Mouse (Mus musculus): ENCODE measurements around the gene Pard3.

The Pard3 gene

GRCm38 (mm10) chr8:127338183-127338582 is 274.5 kb downstream of the Pard3 start:
- DNase-seq (ENCODE audit: low read depth, low spot score): no peak

DNA sequence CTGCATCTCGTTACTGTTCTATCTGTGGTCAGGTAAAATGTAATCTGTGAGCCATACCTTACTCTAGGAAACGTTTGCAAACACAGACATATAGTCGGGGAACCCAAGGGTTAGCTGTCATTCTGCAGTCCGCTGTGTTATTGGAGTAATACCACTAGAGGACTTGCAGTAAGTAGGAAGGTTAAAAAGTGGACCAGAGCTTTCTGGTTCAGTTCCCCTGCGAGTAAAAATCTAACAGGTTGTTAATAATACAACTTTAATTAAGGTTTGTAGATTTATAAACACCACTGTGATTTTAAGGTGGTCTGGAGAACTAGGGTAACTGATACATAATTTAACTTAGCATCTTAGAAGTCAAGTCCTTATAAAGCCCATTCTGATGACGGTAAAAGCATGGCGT is 277.4 kb downstream of the Pard3 start:
- DNase-seq (ENCODE audit: low read depth, low spot score): no peak

- peak; percentile 84 for DNase-seq (ENCODE audit: low read depth, low spot score)
Measured at GRCm38 (mm10) chr8:127343115-127343514, 279.4 kb downstream of the Pard3 start.

DNA sequence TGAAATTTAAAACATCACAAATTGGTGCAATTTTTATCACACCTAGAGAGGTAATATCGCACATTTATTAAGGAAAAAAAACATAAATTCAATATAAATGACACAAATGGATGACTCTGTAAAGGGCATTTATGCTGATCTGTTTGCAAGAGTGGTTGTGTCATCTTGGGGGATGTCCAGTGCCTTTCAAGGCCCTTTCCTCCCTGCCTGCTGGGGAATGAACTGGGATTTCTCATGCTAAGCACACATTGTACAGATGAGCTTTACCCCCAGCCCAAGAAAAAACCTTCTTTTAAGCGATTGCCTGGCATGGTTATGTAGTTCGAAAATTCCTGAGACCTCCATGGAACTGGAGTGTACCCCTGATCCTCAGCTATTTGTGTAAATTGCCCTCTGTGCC is 280.7 kb downstream of the Pard3 start:
- DNase-seq (ENCODE audit: low read depth, low spot score): no peak

GRCm38 (mm10) chr8:127345912-127346423 is 282.3 kb downstream of the Pard3 start:
- DNase-seq (ENCODE audit: low read depth, low spot score): no peak

DNA sequence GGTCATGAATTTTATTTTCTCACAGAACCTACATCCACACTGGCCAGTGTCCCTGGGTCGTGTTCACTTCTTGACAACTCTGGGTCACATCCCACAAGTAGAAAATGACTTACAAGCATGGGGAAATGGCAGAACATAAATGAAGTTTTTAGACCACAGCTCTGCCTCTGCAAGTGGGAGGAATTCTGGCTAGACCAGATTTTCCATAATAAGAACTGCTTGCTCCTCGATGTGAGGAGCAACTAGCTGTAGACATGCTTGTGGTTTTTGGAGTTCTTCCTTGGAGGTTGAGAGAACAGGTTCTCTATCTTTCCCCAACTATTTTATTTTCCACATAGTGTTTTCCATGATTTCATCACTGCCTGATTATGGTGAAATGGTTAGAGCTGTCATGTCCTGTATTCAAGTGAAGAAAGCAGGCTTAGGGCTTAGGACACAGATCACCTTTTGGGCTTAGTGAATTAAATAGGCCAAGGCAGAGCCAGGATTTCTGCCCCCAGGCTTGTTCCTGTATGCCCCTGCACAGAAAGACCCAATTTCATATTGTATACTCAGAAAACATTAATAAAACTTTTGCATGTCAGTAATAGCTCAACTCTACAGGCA is 284.3 kb downstream of the Pard3 start:
- no peak for DNase-seq (ENCODE audit: low read depth, low spot score)

GRCm38 (mm10) chr8:127361796-127362195 is 298.1 kb downstream of the Pard3 start:
- DNase-seq (ENCODE audit: low read depth, low spot score): no peak

- no peak for DNase-seq (ENCODE audit: low read depth, low spot score)
Measured at GRCm38 (mm10) chr8:127368347-127368746, 304.7 kb downstream of the Pard3 start.

- no peak for DNase-seq (ENCODE audit: low read depth, low spot score)
Measured at GRCm38 (mm10) chr8:127371326-127371949, 307.7 kb downstream of the Pard3 start.

DNA sequence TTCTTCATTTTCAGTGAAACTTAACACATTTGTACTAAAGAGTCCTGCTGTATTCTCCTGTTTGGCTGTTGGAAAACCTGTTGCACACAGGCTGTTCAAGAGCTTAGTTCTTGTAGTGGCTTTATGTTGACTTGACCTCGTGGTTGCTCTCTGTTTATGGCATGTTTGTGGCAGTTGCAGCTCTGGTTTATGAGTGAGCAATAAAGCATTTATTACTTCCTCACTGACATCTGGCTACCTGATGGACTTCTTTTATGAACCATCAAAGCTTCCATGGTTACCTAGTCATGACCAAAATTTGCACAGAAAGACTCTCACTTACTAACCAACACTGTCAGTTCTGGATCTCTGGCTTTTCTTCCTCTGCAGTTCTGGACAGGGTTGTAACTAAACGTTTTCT is 314.1 kb downstream of the Pard3 start:
- DNase-seq (ENCODE audit: low read depth, low spot score): no peak

DNA sequence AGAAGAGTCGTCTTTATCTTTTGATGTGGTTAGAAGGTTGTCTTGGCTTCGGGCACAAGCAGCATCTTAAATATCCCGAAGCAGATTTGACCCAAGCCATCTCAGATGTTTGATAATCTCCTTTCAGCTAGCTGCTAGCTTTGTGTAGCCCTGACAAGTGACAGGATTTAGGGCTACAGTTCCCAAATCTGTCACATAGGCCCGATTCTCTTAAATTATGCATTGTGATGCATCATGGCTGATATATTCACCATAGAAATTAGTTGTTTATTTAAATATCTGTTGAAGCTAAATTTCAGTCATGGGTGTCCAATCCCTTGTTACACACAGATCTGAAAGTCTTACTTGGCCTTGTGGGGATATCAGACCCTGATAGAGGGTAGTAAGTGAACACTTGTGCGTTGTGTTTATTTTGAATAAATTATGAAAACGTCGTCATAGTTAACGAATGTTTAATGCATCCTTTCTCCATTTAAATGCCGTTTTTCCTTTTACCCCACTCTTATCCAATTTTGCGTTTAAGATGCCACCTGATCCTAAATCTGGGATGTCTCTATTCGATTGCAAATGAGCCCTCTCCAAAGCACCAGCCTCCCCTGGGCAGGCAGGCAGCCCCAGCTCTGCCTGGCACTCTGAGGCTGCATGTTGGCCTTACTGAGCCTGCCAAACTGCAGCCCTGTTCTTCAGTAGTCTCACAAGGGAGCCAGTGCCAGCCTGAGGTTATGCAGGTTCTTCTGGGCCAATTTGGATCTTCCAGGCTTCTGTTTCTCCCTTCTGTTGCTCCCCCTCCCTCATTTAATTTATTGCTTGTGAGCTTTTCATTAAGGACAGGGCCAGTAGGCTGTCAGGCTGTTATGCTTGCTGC is 315.5 kb downstream of the Pard3 start:
- DNase-seq (ENCODE audit: low read depth, low spot score): no peak

DNA sequence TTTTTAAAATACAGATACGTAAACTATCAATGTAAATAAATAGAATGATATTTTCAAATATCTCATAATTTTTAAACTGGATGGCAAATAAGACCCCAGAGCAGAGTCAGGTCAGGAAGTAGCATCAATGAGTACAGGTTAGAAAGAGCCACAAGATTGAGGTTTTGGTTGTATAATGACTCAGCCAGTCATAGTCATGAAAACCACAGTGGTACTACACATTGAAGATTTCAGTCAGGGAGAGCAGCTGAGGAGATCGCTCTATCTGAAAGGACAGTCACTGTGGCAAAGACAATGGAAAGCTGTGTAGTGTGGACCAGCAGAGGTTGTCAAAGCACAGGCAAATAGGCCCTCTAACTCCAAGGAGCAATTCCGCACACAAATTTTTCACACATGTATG is 317.6 kb downstream of the Pard3 start:
- no peak for DNase-seq (ENCODE audit: low read depth, low spot score)

- DNase-seq (ENCODE audit: low read depth, low spot score): no peak
Measured at GRCm38 (mm10) chr8:127392700-127393099, 329.0 kb downstream of the Pard3 start.

DNA sequence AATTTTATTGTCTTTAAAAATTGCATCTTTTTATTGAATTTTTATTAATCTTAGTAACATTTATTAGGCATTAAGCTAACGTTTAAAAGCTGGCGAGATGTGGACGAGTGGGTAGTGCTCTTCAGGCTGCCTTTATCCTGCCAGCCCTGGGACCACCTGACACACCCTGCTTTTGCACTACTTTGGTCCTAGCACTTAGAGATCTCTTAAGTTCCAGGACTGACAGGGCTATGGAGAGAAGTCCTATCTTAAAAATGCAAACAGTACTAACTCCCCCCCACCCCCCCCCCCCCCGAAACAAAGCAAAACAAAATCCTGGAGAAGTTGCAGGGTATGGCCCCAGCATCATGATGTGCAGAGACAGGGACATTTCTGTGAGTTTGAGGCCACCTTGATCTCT is 331.8 kb downstream of the Pard3 start:
- DNase-seq (ENCODE audit: low read depth, low spot score): no peak

DNA sequence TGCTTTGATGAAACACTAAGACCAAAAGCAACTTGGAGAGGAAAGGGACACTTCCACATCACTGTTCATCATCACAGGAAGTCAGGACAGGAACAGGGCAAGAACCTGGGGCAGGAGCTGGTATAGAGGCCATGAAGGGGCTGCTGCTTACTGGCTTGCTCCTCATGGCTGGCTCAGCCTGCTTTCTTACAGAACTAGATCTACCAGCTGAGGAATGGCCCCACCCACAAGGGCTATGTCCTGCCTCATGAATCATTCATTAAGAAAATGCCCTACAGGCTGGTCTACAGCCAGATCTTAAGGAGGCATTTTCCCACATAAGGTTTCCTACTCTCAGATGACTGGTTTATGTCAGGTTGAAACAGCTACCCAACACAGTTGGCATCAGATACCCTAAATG is 342.1 kb downstream of the Pard3 start:
- DNase-seq (ENCODE audit: low read depth, low spot score): peak; percentile 24

DNA sequence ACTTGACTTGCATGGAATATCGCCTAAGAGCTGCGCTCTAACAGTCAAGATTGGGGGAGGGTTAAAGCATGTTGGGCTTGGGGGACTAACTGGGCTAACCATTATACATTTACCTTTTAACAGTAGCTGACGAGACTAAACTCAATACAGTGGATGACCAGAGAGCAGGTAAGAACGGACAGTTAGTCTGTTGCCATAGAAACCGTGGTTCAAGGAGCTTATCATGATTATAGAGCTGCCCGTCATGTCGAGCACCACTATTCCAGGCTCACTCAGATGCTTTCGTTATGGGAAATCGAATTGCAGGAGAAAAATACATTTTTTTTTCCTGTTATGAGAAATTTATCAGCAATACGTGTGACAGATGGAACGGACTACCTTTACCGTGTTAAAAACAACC is 346.9 kb downstream of the Pard3 start:
- no peak for DNase-seq (ENCODE audit: low read depth, low spot score)

GRCm38 (mm10) chr8:127411190-127411848 is 347.6 kb downstream of the Pard3 start:
- DNase-seq (ENCODE audit: low read depth, low spot score): no peak

DNA sequence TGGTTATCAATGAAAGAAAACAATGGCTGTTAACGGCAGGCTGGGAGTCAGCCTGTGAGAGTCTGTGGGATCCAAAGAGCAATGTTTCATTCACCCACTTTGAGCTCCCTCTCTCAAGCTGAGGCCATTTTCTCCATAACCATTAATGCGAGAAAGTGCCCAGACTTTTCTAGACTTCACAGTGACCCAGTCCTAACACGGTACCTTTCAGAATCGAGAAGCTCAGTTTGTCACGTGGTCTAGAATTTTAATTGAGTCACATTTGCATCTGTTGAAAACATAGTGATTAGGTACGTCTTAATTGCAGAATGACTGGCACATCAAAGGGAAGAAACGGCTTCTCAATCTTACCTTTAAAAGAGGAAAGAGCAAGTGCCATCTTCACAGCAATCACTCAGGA is 359.3 kb downstream of the Pard3 start:
- DNase-seq (ENCODE audit: low read depth, low spot score): no peak

GRCm38 (mm10) chr8:127424211-127424916 is 360.7 kb downstream of the Pard3 start:
- no peak for DNase-seq (ENCODE audit: low read depth, low spot score)

- DNase-seq (ENCODE audit: low read depth, low spot score): no peak
Measured at GRCm38 (mm10) chr8:127426857-127427256, 363.2 kb downstream of the Pard3 start.

DNA sequence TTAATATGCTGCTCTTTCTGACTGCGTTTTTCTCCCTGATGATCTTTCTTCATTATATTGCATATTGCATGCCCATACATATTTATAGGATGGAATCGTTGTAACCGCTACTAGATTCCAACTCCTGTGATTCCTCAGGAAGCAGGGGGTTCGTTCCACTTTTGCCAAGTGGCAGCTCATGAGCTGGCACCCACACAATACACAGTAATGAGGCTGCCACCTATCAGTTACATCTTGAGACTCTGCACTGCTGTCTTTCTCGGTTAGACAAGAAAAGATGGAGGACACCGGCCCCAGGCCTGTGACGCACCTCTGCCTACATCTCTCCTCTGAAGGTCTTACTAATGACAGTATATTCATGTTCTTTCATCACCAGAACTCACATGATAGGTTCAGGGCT is 364.3 kb downstream of the Pard3 start:
- DNase-seq (ENCODE audit: low read depth, low spot score): no peak

Measured in ES-CJ7 (cell line).